Mouse (Mus musculus): ENCODE results near the gene Neurl2. TPM values are rescaled to one million over a fixed set of nuclear protein-coding genes. Genes with fewer than 3 reads are reported as not detected.

Neurl2 gene
- total and polyA plus RNA-seq, 3 experiments, result 1.8 to 4.1 (median 2.1) TPM

DNA sequence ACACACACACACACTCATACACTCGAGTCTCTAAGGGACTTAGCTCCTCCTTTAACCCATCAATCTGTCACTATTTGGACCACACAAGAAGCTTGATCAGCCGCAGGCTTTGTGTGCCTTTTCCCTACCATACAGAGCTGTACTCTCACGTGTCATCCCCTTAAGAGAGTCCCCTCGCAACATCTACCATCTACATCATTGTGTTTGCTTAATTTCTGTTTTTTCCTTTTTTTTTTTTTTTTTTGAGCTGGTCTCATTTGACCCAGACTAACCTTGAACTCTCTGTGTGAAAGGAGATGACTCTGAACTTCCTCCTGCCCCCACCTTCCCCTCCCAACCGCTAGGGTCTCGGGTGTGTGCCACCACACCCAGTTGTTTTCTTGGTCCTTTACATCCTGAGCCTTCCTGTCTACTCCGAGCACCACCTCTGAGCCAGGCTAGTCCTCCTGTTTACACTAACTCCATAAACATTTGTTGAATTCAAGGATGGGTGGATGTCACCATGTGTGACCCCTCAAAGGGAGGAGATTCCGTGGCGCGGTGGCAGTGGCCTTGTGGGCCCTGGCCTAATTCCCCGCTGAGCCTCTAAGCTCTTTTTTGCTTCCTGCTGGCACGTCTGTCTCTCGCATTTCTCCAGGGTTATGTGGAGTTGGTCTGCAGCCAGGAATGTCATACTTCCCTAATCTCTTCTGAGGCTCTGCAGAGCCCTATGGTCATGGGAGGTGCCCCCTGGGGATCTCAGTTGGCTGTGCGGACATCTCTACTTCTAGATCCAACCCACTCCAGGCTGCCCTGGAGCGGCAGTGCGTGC, 33.7 kb upstream of the Neurl2 start:
- in situ Hi-C loops (cut with MboI; ENCODE audit: low pct_ligation_motif_present, low pct_unique_long_range_greater_than_20kb, low sequenced_read_pairs) (no loop called here), dilution Hi-C loops (cut with MboI; ENCODE audit: extremely low pct_ligation_motif_present, extremely low pct_unique_long_range_greater_than_20kb, low sequenced_read_pairs) (no loop called here)
- Histone ChIP-seq H3K4me3 (replicated peaks in 1 of 3; ENCODE audit: low read depth in 2 of 3, low read length in 2 of 3, poor library complexity in 1 of 3) (no peak overlapping the region), H3K36me3 (replicated peaks in 1 of 2; ENCODE audit: control insufficient read depth in 1 of 2, insufficient read depth in 1 of 2, low read length in 1 of 2) (no peaks in the 10 kb centered on the region), H3K4me1 (ENCODE audit: control insufficient read depth in 1 of 2, insufficient read depth in 2 of 2) (peaks cover 0 to 22% of the 10 kb centered on the region in 2 experiments; a peak in 3 of 4 replicates), H3K27ac (ENCODE audit: insufficient read depth, low read depth) (no peak overlapping the region), H3K4me2 (ENCODE audit: insufficient read depth, low read depth, poor library complexity, severe bottlenecking) (no peak overlapping the region), H3K27me3 (replicated peaks) (no peaks in the 10 kb centered on the region), H3K79me2 (replicated peaks; ENCODE audit: control insufficient read depth, extremely low read depth, insufficient read depth, poor library complexity, severe bottlenecking) (no peaks in the 10 kb centered on the region), H3K9me3 (replicated peaks; ENCODE audit: low read length) (peaks cover 32% of the 10 kb centered on the region), H3K9ac (ENCODE audit: insufficient read depth, low read depth) (no peak overlapping the region)
- TF ChIP-seq TBP (conservative IDR thresholded peaks at IDR 0.05; ENCODE audit: low read depth, low read length) (no peak), UBTF (IDR thresholded peaks at IDR 0.05; ENCODE audit: low read depth, low read length) (no peak), RCOR1 (conservative IDR thresholded peaks at IDR 0.05; ENCODE audit: low read depth, low read length) (no peak), BHLHE40 (IDR thresholded peaks at IDR 0.05; ENCODE audit: low read depth, low read length) (no peak), ELF1 (IDR thresholded peaks at IDR 0.05; ENCODE audit: low read depth, low read length) (no peak), GABPA (IDR thresholded peaks at IDR 0.05; ENCODE audit: insufficient replicate concordance, low read depth, low read length) (no peak), KAT2A (IDR thresholded peaks at IDR 0.05; ENCODE audit: insufficient replicate concordance, low read length) (no peak), USF1 (IDR thresholded peaks at IDR 0.05; ENCODE audit: low read depth, low read length) (no peak), MAFK (IDR thresholded peaks at IDR 0.05; ENCODE audit: insufficient replicate concordance, low read length) (no peak), MYC (IDR thresholded peaks at IDR 0.05; ENCODE audit: low read depth, low read length) (no peak), ZNF384 (IDR thresholded peaks at IDR 0.05; ENCODE audit: low read depth, low read length) (no peak), SIN3A (IDR thresholded peaks at IDR 0.05; ENCODE audit: low read length) (no peak), TCF12 (IDR thresholded peaks at IDR 0.05; ENCODE audit: low read depth, low read length) (no peak), ZC3H11A (IDR thresholded peaks at IDR 0.05; ENCODE audit: low read depth, low read length) (no peak), POLR2A (IDR thresholded peaks at IDR 0.05; ENCODE audit: low read depth, low read length) (no peak), POLR2AphosphoS2 (IDR thresholded peaks at IDR 0.05; ENCODE audit: low read depth, low read length) (no peak), MAZ (IDR thresholded peaks at IDR 0.05; ENCODE audit: low read depth, low read length) (no peak), MAX (IDR thresholded peaks at IDR 0.05; ENCODE audit: low read length) (no peak), ETS1 (conservative IDR thresholded peaks at IDR 0.05; ENCODE audit: low read depth, low read length) (no peak)
- DNase-seq (ENCODE audit: extremely low read depth), result no peak

DNA sequence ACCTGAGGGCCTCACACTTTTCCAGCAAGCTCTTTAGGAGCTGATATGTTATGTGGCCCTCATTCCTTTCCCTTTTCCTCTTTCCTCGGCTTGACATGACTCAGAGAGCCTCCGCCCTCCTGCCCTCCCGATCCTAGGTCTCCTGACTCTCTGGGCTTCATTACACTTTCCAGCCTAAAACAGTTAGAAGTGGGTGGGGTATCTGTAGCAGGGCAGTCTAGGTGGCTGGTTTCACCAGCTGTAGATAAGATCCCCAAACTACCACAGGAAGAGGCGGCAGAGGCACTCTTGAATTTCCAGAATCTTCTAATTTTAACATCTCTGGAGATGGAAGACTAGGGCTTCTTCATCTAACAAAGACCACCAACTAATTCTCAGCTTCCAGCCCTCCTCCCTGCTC, 31.3 kb upstream of the Neurl2 start:
- dilution Hi-C loops (cut with MboI; ENCODE audit: extremely low pct_ligation_motif_present, extremely low pct_unique_long_range_greater_than_20kb, low sequenced_read_pairs) (no loop called here), in situ Hi-C loops (cut with MboI; ENCODE audit: low pct_ligation_motif_present, low pct_unique_long_range_greater_than_20kb, low sequenced_read_pairs) (no loop called here)
- Histone ChIP-seq H3K4me3 (replicated peaks in 1 of 3; ENCODE audit: low read depth in 2 of 3, low read length in 2 of 3, poor library complexity in 1 of 3) (no peak overlapping the region), H3K4me2 (ENCODE audit: insufficient read depth, low read depth, poor library complexity, severe bottlenecking) (no peak overlapping the region), H3K9me3 (replicated peaks; ENCODE audit: low read length) (peaks cover 24% of the 10 kb centered on the region), H3K36me3 (replicated peaks in 1 of 2; ENCODE audit: control insufficient read depth in 1 of 2, insufficient read depth in 1 of 2, low read length in 1 of 2) (no peaks in the 10 kb centered on the region), H3K9ac (ENCODE audit: insufficient read depth, low read depth) (no peak overlapping the region), H3K4me1 (ENCODE audit: control insufficient read depth in 1 of 2, insufficient read depth in 2 of 2) (peaks cover 0 to 34% of the 10 kb centered on the region in 2 experiments; a peak in 3 of 4 replicates), H3K27me3 (replicated peaks) (no peaks in the 10 kb centered on the region), H3K27ac (ENCODE audit: insufficient read depth, low read depth) (no peak overlapping the region), H3K79me2 (replicated peaks; ENCODE audit: control insufficient read depth, extremely low read depth, insufficient read depth, poor library complexity, severe bottlenecking) (no peaks in the 10 kb centered on the region)
- no peak for DNase-seq (ENCODE audit: extremely low read depth)
- no peak for TF ChIP-seq POLR2A (IDR thresholded peaks at IDR 0.05; ENCODE audit: low read depth, low read length)
- TF ChIP-seq UBTF (IDR thresholded peaks at IDR 0.05; ENCODE audit: low read depth, low read length), result no peak
- TF ChIP-seq E2F4 (IDR thresholded peaks at IDR 0.05; ENCODE audit: insufficient replicate concordance, low read depth, low read length), result no peak
- TF ChIP-seq CTCF (conservative IDR thresholded peaks at IDR 0.05 in 1 of 2, IDR thresholded peaks at IDR 0.05 in 1 of 2; ENCODE audit: low read depth in 2 of 2, low read length in 2 of 2), result no peak
- no peak for TF ChIP-seq EP300 (IDR thresholded peaks at IDR 0.05; ENCODE audit: low read length)
- TF ChIP-seq MAFK (IDR thresholded peaks at IDR 0.05; ENCODE audit: insufficient replicate concordance, low read length), result no peak
- no peak for TF ChIP-seq TBP (conservative IDR thresholded peaks at IDR 0.05; ENCODE audit: low read depth, low read length)
- TF ChIP-seq TCF12 (IDR thresholded peaks at IDR 0.05; ENCODE audit: low read depth, low read length), result no peak
- TF ChIP-seq MXI1 (IDR thresholded peaks at IDR 0.05; ENCODE audit: low read depth, low read length), result no peak
- no peak for TF ChIP-seq GABPA (IDR thresholded peaks at IDR 0.05; ENCODE audit: insufficient replicate concordance, low read depth, low read length)
- TF ChIP-seq RCOR1 (conservative IDR thresholded peaks at IDR 0.05; ENCODE audit: low read depth, low read length), result no peak
- TF ChIP-seq NRF1 (IDR thresholded peaks at IDR 0.05; ENCODE audit: low read depth, low read length), result no peak
- TF ChIP-seq SMC3 (IDR thresholded peaks at IDR 0.05; ENCODE audit: low read depth, low read length), result no peak
- no peak for TF ChIP-seq CHD1 (IDR thresholded peaks at IDR 0.05; ENCODE audit: low read depth, low read length)
